Mouse (Mus musculus) induced T-regulatory cell, adult 2 months (primary cell): ENCODE results near the gene Sp4.

Source experiments
- DNase-seq: peaks from one replicate; pipeline ENCODE4 v3.0.0-alpha.2; 2012; ENCODE audit warnings: low read depth

Sp4 gene

DNA sequence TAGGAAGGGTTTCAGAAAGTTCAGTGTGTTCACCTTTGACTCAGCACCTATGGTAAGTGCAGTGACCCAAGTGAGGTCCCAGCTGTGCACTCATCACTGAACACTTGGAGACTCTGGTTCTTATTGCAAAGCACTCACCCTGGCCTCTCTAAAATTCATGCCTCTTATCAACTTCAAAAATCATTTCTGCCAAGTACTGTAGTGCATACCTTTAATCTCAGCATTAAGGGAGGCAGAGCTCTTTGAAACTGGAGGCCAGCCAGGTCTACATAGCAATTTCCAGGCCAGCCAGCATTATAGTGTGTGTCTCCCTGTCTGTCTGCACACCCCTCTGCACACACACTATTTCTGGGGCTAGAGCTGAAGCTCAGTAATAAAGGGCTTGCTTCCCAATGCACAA, 36.3 kb downstream of the Sp4 start:
- DNase-seq: no peak

DNA sequence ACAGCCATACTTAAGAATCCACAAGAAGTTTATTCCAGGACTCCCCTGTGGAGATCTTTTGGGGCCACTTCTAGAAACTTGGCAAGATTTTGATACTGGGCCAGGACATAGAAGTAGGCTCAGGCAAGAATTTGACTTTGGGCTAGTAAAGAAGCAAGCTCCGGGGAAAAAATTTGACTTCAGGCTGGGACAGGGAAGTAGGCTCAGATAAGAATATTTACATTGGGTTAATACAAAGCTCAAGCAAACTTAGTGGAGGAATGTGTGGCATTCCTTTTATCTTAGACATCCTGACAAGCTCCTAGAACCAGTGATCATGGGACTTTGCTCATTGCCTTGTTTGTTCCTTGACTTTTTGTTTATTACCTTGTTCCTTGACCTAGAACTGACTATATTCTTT, 37.4 kb downstream of the Sp4 start:
- no peak for DNase-seq

GRCm38 (mm10) chr12:118255292-118255782, 45.9 kb downstream of the Sp4 start:
- DNase-seq: peak; percentile 27

GRCm38 (mm10) chr12:118221182-118221581, 80.1 kb downstream of the Sp4 start:
- DNase-seq: no peak

DNA sequence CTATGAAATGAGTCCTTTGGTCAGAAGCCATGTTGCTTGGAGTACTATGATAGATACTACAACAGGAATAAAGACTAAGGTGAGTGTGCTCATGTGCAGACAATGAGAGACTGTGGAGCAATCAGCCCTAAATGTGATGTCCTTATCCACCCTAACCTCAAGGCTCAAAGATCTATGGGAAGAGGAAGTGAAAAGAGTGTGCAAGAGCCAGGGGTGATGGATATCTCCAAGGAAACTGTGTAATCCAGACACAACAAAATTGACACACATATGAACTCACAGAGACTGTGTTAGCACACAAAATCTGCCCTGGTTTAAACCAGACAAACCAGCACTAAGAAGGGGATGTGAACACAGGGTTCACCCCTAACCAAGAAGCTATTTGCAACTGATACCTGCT, 81.2 kb downstream of the Sp4 start:
- no peak for DNase-seq

DNA sequence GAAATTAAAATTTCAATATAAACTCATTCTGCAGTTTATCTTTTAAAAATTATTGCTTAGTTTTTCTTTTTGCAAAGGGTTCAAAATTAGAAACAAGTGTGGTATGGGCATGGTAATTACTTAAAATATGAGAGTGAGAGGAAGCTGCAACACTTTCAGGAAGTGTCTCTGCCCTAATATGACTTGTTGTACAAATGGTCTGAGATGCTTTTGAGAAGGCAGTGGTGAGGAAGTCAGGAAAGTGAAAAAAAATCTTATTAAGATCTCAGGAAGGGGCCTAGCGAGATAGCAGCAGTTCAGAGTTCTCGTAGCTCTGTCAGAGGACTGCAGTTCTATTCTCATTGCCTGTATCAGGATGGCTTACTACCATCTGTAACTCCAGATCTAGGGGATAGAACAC, 89.1 kb downstream of the Sp4 start:
- DNase-seq: no peak

DNA sequence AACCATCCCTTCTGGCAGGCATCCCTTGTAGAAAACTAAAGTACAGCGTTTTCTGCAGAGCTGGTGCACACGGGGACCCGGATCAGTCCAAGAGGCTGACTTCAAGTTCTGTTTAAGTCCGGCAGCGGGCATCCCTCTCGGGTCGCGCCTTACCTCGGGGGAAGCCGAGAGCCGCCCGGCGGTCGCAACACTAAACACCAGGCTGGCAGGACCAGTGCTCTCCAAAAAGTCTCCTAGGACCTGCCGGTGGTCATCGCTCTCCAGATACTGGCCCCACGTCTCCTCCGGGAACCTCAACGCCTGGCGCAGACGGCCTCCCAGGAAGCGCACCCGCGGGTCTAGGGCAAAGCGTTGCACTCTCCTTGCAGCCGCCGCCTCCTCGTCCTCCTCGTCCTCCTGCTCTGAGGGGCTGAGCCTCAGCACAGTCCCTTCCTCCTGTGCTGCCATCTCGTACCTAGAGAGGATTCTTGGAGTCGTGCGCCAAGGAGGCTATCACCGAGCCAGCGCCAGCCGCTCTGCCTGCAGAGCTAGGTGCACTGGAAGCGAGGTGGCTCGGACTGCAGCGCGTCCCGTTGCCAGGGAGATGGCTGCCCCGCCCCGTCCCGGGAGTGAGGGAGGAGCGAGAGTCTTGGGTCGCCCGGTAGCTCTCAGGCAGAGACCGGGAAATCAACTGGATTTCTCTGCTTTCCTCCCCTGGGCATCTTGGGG, 102.7 kb downstream of the Sp4 start, which contains the start of gene Dnah11:
TSS of gene Dnah11 (minus strand) at position 658 of the 708 bp plus-strand sequence.
- DNase-seq: peak; percentile 66

DNA sequence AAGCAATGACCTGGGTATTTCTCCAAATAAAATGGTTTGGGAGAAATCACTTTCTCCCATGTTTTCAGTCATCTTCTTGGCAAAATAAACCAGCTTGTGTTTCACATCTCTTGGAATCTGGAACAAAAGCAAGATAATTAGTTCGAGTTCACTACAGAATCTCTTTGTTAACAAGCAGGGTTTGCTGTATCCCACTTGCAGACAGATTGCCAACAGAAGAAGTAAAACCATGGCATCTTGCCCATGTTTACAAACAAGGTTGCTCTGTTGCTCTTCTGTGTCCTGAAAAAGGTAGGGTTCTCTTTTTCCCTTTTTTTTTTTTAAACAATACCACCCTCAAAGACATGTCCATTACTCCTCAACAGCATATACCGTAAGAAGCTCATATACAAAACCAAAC, 104.7 kb downstream of the Sp4 start:
- DNase-seq: no peak

DNA sequence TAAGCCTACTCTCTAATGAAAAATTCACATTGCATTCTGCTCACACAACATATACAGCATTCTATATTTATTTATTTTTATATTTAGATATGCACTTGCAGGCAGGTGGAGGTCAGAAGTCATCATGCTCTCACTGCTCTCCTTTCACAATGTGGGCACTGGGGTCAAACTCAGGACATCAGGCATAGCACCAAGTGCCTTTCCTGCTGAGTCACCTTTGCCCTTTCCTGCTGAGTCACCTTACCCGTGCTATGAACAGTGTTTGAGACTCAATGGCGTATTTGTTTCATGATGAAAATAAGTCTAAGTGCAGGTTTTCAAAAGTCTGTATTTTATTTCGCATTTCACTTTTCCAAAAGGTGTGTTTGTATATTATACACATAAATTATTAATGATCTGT, 111.7 kb downstream of the Sp4 start:
- no peak for DNase-seq

GRCm38 (mm10) chr12:118187663-118188062, 113.6 kb downstream of the Sp4 start:
- no peak for DNase-seq

- DNase-seq: no peak
Observed at GRCm38 (mm10) chr12:118186881-118187489, 114.3 kb downstream of the Sp4 start.

GRCm38 (mm10) chr12:118186120-118186880, 114.9 kb downstream of the Sp4 start:
- DNase-seq: no peak
